Mouse (Mus musculus): ENCODE results near the gene Shoc2. TPM values are rescaled to one million over a fixed set of nuclear protein-coding genes. Genes with fewer than 3 reads are reported as not detected.

Gene Shoc2
- polyA plus RNA-seq, 1 experiment from 2014 or later, result 35.8 TPM

Other genes with a start within 250 kb of the Shoc2 start
- 65.7 and 72.7 TPM in 2 replicates for gene Pdcd4, start 52.1 kb upstream of the Shoc2 start, polyA plus RNA-seq (2015; fragmentation: Nextera tagmentation; extraction: Ambion mirVana)
- gene Bbip1, start 321 bp downstream of the Shoc2 start, polyA plus RNA-seq (2015; fragmentation: Nextera tagmentation; extraction: Ambion mirVana), result 65.8 and 74.1 TPM in 2 replicates
- 0.79 and 0.84 TPM in 2 replicates for gene Adra2a, start 99.8 kb downstream of the Shoc2 start, polyA plus RNA-seq (2015; fragmentation: Nextera tagmentation; extraction: Ambion mirVana)

Data from intestine, embryonic 16.5 days (tissue).